Mouse (Mus musculus): ENCODE measurements around the gene Amz1.

The Amz1 gene

GRCm38 (mm10) chr5:140726062-140726839 lies 2.3 kb downstream of the Amz1 start:
- no peak for DNase-seq

DNA sequence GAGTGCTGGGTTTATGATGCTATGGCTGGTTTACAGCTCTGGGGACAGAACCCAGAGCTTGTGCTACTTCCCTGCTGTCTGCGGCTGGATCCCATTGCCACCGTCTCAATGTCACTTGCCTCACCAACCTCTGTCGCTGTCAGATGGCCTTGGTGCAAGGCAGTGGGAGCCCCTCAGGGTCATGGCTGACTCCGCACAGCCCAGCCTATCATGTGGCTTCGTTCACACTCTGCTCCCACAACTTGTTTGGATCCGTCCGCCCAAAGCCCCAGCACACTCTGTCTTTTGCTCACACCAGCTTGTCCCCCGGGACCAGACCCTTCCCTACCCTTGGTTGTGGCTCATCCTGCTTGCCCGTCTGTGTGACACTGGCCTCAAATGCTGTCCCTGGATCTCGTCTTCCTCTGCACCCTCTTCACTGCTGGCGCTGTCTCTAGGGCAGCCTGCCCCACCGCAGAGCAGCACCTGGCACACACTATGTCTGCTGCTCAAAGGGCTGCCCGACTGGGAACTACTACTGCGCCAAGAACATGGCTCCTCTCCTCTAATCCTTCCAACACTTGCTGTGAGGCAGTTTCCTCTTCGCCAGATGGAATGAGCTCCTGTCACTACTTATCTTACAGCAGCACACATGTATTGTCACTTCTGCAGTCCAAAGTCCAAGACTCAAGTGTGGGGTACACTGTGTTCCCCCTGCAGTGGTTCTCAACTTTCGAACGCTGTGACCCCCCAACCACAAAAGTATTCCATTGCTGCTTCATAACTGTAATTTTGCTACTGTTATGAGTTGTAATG lies 3.2 kb downstream of the Amz1 start:
- DNase-seq: no peak

DNA sequence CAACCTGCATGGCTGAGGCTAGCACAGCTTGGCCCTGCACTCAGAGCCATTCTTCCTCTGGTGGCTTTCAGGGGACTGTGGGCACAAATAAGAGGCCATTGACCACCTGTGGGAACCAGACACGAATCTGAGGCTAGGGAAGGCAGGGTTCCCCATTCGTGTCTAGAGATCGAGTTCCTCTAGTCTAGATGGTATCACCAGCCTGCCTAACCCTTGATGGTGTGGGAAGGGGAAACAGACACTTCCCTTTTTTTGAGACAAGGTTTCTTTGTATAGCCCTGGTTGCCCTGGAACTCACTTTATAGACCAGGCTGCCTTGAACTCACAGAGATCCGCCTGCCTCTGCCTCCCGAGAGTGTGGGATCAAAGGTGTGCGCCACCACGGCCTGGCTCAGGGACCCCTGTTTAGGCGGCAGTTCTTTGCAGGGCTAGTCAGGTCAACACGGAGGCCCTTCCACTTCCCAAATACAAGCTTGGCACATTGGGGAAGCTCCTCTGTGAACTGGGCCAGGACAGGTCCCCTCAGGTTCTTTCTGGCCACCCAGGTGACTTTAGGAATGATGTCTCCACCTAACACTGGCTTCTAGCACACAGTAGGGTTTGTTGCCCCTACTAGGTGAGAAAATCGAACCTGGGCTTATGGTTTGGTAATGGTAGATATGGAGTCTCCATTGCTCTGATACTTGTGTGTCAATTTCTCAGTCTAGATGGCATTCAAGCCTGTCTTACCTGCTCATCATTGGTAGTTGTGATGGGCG lies 7.3 kb downstream of the Amz1 start:
- DNase-seq: no peak

- no peak for DNase-seq
These were observed 8.3 kb downstream of the Amz1 start for GRCm38 (mm10) chr5:140732195-140732594.

GRCm38 (mm10) chr5:140733336-140733735 lies 9.4 kb downstream of the Amz1 start:
- DNase-seq: no peak

GRCm38 (mm10) chr5:140735297-140735696 lies 11.4 kb downstream of the Amz1 start:
- no peak for DNase-seq

- no peak for DNase-seq
These were observed 12.2 kb downstream of the Amz1 start for GRCm38 (mm10) chr5:140736166-140736565.

DNA sequence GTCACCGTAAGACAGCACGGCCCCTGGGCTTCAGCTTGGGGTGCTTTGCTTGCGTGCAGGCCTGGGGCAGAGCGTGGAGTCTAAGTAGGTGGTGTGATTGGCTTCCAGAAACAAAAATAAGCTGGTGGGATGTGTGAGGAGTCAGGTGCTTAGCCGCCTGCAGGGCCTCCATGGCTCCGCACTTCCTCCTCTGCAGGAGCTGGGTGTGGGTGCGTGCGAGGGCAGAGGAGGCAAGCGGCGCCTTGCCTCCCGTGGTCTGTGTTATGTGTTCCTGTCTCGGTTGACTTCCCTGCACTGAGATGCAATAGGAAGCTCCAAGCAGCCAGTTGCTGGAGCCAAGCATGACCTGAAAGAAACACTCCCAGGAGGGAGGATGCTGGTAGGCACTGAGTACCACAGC lies 15.9 kb downstream of the Amz1 start:
- DNase-seq: no peak

DNA sequence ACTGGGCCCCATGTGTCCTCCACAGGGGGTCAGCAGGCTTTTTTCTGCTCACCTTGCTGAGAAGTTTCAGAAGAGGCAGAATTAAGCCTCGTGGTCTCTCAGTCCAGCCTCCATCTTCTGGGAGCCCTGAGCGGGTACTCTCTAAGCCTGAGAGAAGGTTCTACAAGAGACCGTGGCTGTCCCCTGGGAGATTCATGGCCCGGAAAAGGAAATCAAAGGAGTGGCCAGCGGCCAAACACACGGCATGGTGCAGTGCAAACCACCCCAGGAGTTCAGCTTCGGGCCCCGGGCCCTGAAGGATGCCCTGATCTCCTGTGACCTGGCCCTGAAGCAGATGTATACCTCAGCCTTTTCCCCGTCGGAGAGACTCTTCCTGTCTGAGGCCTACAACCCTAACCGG lies 17.1 kb downstream of the Amz1 start:
- peak; percentile 48 for DNase-seq

GRCm38 (mm10) chr5:140741877-140742276 lies 17.9 kb downstream of the Amz1 start:
- DNase-seq: no peak

DNA sequence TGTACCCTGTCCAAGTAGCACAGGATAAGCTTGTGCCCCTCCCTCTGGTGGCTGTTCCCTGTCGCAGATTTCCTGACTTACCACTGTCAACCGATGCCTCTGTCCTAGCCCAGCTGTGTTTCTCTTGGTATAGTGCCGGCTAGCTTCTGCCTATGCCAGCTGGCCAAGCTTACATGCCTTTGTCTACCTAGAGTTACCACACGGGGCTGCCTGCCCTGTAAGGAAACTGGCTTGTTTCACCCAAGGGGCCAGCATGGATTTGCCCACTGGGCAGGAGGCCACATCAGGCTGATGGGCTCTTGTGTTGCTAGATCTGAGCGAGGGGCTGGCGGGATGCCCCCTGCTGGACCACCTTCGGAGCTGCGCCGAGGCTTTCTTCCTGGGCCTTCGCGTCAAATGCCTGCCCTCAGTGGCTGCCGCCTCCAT lies 19.8 kb downstream of the Amz1 start:
- no peak for DNase-seq

DNA sequence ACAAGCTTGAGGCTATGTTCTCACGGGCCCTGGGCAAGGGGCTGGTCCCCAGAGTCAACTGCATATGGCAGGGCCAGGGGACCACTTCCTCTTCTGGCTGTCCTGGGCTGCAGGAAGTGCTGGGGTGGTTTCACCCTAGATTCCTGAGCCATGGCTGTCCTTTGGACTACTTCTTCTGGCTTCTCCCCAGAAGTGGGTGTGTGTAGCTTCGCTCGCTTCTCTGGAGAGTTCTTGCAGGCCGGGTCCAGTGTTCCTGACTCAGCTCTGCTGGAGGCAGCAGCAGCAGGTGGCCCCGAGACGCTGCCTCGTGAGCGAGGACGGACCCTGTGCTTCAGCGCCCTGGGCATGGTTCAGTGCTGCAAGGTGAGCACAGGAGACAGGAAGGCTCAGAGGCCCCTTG lies 24.5 kb downstream of the Amz1 start:
- DNase-seq: peak; percentile 72

DNA sequence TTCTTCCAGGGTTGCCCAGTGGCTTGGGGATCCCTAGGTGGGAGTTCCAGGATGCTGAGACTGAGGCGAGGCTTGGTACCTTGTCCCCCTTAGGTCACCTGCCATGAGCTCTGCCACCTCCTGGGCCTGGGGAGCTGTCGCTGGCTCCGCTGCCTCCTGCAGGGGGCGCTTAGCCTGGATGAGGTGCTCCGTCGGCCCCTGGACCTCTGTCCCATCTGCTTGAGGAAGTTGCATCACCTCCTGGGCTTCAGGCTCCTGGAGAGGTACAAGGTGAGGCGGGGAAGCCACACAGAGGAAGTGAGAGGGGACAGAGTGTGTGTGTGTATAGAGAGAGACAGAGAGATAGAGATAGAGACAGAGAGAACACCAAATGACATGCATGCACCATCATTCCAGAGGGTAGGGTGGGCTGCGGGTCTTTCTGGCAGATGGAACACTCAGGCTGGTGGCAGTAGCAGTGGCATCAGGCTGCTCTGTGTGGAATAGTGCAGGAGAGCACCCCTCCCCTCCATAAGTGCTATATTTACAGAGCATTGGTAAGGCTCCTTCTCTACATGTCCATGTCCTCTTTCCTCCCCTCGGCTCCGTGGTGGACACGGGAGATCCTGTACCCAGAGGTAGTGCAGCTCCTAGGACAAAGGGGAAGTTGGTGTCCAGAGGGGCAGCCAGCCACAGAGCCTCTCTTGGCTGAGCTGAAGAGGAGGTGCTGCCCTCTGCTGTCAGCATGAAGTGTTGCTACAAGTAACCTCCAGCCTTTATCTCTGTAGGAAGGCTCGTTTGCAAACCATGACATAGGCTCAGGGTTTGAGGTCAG lies 25.3 kb downstream of the Amz1 start:
- peak; percentile 79 for DNase-seq

DNA sequence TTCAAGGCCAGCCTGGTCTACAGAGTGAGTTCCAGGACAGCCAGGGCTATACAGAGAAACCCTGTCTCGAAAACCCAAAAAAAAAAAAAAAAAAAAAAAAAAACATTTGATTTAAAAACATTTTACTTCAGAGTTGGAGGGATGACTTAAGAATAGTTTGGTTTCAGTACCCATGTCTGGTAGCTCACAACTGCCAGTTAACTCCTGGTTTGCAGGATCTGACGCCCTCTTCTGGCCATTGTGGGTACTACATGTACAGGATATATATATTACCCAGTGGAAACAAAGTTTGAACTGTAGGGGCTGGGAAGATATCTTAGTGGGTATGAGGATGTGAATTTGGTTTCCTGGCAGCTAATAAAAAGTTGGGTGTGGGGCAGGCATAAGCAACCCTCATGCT lies 27.0 kb downstream of the Amz1 start:
- no peak for DNase-seq

- DNase-seq: no peak
These were observed 28.1 kb downstream of the Amz1 start for GRCm38 (mm10) chr5:140752041-140752440.

DNA sequence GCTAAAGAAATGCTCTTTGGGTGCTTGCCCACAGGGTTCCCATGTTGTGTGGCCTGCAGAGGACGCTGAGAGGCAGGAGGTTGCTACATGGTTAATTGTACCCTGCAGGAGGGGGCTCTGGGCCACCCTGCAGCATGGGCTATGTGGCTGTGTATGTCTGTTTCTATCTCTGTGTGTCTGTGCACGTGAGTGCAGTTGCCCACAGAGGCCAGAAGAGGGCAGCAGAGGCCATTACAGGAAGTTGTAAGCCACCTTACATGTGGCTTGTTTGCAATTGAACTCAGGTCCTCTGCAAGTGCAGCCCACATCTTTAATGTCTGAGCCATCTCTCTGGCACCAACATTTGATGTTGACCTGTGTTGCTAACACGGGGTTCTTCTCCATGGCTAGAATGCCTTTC lies 28.7 kb downstream of the Amz1 start:
- DNase-seq: no peak

DNA sequence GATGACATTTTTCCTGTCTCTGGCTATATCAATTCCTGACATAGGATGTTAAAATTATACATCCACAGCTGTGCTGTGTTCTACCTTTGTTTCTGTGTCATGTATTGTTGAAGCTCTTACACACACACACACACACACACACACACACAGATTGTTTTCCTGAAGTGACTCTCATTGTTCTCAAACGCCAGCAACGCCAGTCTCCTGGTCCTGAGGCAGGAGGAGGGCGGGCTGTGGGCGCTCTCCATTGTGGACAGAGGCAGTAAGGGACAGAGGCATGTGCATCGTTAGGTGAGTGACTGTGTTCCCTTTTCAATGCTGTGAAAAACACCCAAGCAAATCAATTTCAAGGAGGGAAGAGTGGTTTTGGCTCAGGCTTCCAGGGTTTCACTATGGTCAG lies 29.3 kb downstream of the Amz1 start:
- DNase-seq: no peak

GRCm38 (mm10) chr5:140758864-140759263 lies 34.9 kb downstream of the Amz1 start:
- no peak for DNase-seq

- no peak for DNase-seq
These were observed 38.6 kb downstream of the Amz1 start for GRCm38 (mm10) chr5:140762540-140762939.

GRCm38 (mm10) chr5:140764921-140765613 lies 41.1 kb downstream of the Amz1 start:
- peak; percentile 37 for DNase-seq

DNA sequence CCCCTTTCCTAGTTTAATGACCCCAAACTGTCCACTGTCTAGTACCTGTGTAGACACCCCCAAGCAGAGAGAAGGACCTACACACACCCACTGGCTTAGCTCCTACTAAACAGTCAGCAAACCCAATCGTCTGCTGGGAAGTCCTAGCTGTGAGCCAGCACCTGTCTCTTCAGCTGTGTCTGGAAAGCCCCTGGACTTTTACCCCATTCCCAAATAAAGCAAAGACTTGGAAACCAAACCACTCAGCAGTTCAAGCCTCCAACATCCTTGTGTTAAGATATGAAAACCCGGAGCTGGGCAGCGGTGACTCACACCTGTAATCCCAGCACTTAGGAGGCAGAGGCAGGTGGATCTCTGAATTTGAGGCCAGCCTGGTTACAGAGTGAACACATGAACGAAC lies 42.6 kb downstream of the Amz1 start:
- no peak for DNase-seq

GRCm38 (mm10) chr5:140767704-140768141 lies 43.8 kb downstream of the Amz1 start:
- DNase-seq: peak; percentile 79

Data from kidney, adult 18-20 months (tissue).